Mouse (Mus musculus) neural tube, embryonic 11.5 days (tissue): Measurements from ENCODE around the gene Cdk14. TPM values are rescaled to one million over a fixed set of nuclear protein-coding genes. Genes with fewer than 3 reads are reported as not detected.

ENCODE experiments used
- ATAC-seq: fragments of 200-750 bp; cut with Nextera tagmentation; 2 replicates; pipeline ENCODE4 v1.8.0; 2017; ENCODE audit warnings: moderate number of reproducible peaks, mild to moderate bottlenecking, moderate TSS enrichment, moderate library complexity; ENCODE audit not compliant: insufficient read depth, low FRiP score, low TSS enrichment
- DNase-seq: peaks from one replicate; pipeline ENCODE4 v3.0.0-alpha.2; 2015; ENCODE audit warnings: low spot score
- H3K27ac ChIP-seq: fragments of 300-500 bp; sonication (generic); 2 replicates; pipeline ENCODE4 v1.5.1; 2014; ENCODE audit warnings: low read depth, mild to moderate bottlenecking, low read length
- H3K27me3 ChIP-seq: fragments of 300-500 bp; sonication (generic); 2 replicates; pipeline ENCODE4 v1.6.1; 2014; ENCODE audit warnings: mild to moderate bottlenecking, low read length, mixed read lengths; ENCODE audit not compliant: control insufficient read depth, insufficient read depth
- H3K36me3 ChIP-seq: fragments of 300-500 bp; sonication (generic); 2 replicates; pipeline ENCODE4 v1.6.1; 2014; ENCODE audit warnings: mild to moderate bottlenecking, low read length, moderate library complexity, mixed read lengths; ENCODE audit not compliant: control insufficient read depth, insufficient read depth
- H3K4me1 ChIP-seq: fragments of 300-500 bp; sonication (generic); 2 replicates; pipeline ENCODE4 v1.6.1; 2014; ENCODE audit warnings: low read length, mixed read lengths; ENCODE audit not compliant: control insufficient read depth, insufficient read depth
- H3K4me2 ChIP-seq: fragments of 300-500 bp; sonication (generic); 2 replicates; pipeline ENCODE4 v1.6.1; 2014; ENCODE audit warnings: low read depth, mild to moderate bottlenecking, moderate library complexity
- H3K4me3 ChIP-seq: fragments of 300-500 bp; sonication (generic); 2 replicates; pipeline ENCODE4 v1.5.1; 2014; ENCODE audit warnings: low read depth, low read length
- H3K9ac ChIP-seq: fragments of 300-500 bp; sonication (generic); 2 replicates; pipeline ENCODE4 v1.6.1; 2014; ENCODE audit warnings: mild to moderate bottlenecking, low read length
- H3K9me3 ChIP-seq: fragments of 300-500 bp; sonication (generic); 2 replicates; pipeline ENCODE4 v1.6.1; 2016; ENCODE audit warnings: low read length; ENCODE audit not compliant: control insufficient read depth
- WGBS: fragments of 180-500 bp; shearing (Covaris S2); extraction: QIAGEN DNeasy Blood & Tissue Kit; methylation state at CpG from one replicate; pipeline ENCODE4 v1.1.7; 2014; 5-methylcytosine and 5-hydroxymethylcytosine counted together
- polyA plus RNA-seq: library from polyadenylated mRNA; unstranded; fragments of >200 nt; fragmentation: Nextera tagmentation; extraction: Ambion mirVana; gene quantifications from 2 replicates; pipeline ENCODE4 v1.2.1, GENCODE M21; 2014

Gene Cdk14
- polyA plus RNA-seq, 1 experiment from 2014 or later = 29.5 TPM

DNA sequence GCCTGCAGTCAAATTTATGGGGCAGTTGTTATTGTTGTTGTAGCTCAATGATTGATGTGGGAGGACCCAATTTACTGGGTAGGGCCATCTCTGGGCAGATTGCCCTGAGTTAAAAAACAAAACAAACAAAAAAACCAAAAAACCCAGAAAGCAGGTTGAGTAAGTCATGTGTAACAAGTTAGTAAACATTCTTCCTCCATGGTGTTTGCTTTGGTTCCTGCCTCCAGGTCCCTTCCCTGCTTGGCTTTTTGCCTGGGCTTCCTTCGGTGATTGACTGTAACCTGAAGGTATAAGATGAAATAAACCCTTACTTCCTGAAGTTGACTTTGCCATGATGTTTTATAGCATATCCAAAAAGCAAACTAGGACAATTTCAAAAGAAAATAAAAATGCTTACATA lies 377.4 kb downstream of the Cdk14 start:
- 88% methylated on average over 1 of the region's 1 CpGs for WGBS
- ATAC-seq = no peak

DNA sequence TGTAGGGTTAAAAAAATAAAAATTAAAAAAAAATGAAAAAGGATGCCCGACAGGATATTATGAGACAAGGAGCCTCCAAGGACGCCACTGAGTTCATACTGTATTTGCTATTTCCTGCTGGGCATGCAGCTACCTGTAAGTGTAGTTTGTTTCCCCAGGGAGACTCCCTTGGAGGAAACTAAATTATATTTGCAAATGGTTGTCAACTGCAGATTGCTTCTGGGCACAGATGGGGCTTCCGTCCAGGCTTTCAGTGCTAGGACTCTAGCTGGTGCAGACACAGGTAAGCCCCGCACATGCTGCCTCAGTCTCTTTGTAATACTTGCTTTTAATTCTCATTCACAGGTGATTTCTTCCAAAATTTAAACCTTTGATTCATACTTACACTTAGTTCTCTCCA lies 378.6 kb downstream of the Cdk14 start:
- no peak for ATAC-seq
- Histone ChIP-seq H3K9ac (no peak overlapping the region), H3K36me3 (no peaks in the 10 kb centered on the region), H3K27me3 (no peaks in the 10 kb centered on the region), H3K27ac (no peak overlapping the region), H3K9me3 (no peaks in the 10 kb centered on the region), H3K4me3 (no peak overlapping the region), H3K4me2 (no peak overlapping the region), H3K4me1 (no peaks in the 10 kb centered on the region)
- 74% methylated on average over 4 of the region's 4 CpGs for WGBS
- no peak for DNase-seq

More for the DNA sequence above, 377.4 kb downstream of the Cdk14 start:
- no peak for DNase-seq
- H3K27ac ChIP-seq = no peak overlapping the region
- no peak overlapping the region for H3K9ac ChIP-seq
- no peaks in the 10 kb centered on the region for H3K27me3 ChIP-seq
- no peaks in the 10 kb centered on the region for H3K9me3 ChIP-seq
- H3K36me3 ChIP-seq = no peaks in the 10 kb centered on the region
- H3K4me2 ChIP-seq = no peak overlapping the region
- H3K4me1 ChIP-seq = no peaks in the 10 kb centered on the region
- no peak overlapping the region for H3K4me3 ChIP-seq

DNA sequence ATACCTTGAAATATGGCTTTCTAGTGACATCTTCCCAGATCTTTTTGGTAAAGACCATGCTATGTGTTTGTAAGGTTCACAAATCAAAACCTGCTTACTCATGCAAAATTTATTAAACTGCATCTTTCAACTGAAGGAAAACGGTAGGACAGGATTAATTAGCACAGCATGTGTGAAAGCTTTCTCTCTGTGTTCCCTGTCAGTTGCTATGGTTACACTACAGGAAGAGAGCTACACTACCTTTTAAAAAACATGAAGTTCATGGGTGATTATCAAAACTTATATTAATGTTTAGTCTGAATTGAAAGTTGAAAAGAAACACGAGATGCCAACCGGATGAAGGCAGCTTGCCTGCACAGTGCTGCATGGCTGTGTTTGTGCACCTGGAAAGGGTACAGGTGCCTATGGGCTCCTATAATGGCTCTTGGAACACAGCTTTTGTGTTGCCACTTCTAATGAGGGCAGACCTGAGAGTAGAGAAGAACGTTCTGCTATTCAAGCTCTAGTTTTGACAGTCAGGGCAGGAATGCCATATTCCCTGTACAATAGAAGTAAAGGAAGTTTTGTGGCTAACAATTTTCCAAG lies 380.3 kb downstream of the Cdk14 start:
- Histone ChIP-seq H3K9me3 (no peaks in the 10 kb centered on the region), H3K4me2 (no peak overlapping the region), H3K27ac (no peak overlapping the region), H3K9ac (no peak overlapping the region), H3K36me3 (no peaks in the 10 kb centered on the region), H3K4me1 (no peaks in the 10 kb centered on the region), H3K4me3 (no peak overlapping the region), H3K27me3 (no peaks in the 10 kb centered on the region)
- ATAC-seq (no peak), DNase-seq (no peak)
- WGBS = 64% methylated on average over 4 of the region's 4 CpGs

DNA sequence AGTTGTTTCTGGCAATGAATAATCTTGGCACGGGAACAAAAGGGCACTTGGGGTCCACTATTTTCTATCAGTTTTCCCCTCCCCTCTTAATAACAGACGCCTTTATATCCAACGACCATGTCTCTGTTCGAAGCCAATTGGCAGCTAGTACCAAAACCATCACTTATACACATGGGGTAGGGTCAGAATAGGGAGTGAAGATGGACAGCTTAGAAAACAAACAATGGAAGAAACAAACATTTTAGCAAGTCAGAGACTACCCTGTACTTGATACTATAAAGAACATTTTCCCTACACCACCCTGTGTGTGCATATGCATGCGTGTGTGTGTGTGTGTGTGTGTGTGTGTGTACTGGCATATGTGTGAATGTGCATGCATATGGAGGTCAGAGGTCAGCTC lies 386.7 kb downstream of the Cdk14 start:
- WGBS = 70% methylated on average over 5 of the region's 5 CpGs
- Histone ChIP-seq H3K27ac (0 out of 2 replicates have a peak overlapping the region, but pooled peaks have one; percentile 34), H3K27me3 (no peaks in the 10 kb centered on the region), H3K9ac (no peak overlapping the region), H3K4me3 (no peak overlapping the region), H3K4me1 (no peaks in the 10 kb centered on the region), H3K9me3 (no peaks in the 10 kb centered on the region), H3K4me2 (no peak overlapping the region), H3K36me3 (no peaks in the 10 kb centered on the region)
- DNase-seq = no peak
- 0 out of 2 replicates have a peak, but pooled peaks have one; percentile 49 for ATAC-seq

DNA sequence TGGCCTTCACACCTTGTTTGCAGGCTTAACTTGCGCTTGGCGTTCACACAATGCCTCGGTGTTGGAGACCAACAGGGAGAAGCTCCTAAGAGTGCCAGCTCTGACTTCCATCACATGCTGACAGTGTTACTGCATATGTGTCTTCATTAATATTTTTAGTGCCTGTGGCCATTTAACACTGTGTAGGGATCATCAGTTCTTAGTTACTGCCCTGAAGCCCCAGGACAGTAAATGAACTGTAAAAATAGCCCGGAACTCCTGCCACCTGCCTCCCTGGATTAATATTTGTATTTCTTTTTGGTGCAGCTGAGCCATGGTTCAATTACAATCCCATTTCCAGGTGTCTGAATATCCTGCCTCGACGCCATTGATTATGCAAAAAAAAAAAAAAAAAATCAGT lies 387.3 kb downstream of the Cdk14 start:
- 65% methylated on average over 6 of the region's 6 CpGs for WGBS
- Histone ChIP-seq H3K4me3 (no peak overlapping the region), H3K27me3 (no peaks in the 10 kb centered on the region), H3K36me3 (no peaks in the 10 kb centered on the region), H3K27ac (0 out of 2 replicates have a peak overlapping the region, but pooled peaks have one; percentile 14), H3K4me1 (no peaks in the 10 kb centered on the region), H3K9me3 (no peaks in the 10 kb centered on the region), H3K4me2 (no peak overlapping the region), H3K9ac (no peak overlapping the region)
- DNase-seq (peak; percentile 19), ATAC-seq (peak; percentile 25; the same call in 1 of the 2 replicates)

DNA sequence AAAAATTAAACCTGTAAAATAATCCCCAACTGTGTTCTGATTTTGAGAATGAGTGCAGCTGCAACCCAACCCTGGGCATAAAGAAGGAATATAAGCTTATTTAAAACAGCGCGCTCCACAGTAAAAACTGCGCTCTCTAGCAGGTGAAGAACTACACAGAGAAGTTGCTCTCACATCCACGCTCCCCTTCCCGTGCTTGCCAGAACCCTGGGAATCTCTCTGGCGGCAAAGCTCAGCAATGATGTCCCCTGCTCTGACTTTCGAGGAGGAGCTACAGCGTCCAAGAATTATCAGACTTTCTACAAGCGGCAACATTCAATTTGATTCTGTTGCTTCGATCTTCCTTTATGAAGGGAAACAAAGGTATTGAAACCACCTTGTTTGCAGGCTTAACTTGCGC lies 387.7 kb downstream of the Cdk14 start:
- DNase-seq (no peak), ATAC-seq (no peak)
- H3K9ac ChIP-seq = no peak overlapping the region
- no peaks in the 10 kb centered on the region for H3K4me1 ChIP-seq
- WGBS = 80% methylated on average over 11 of the region's 11 CpGs
- no peaks in the 10 kb centered on the region for H3K36me3 ChIP-seq
- H3K27ac ChIP-seq = 0 out of 2 replicates have a peak overlapping the region, but pooled peaks have one; percentile 14
- no peaks in the 10 kb centered on the region for H3K9me3 ChIP-seq
- no peaks in the 10 kb centered on the region for H3K27me3 ChIP-seq
- H3K4me2 ChIP-seq = no peak overlapping the region
- H3K4me3 ChIP-seq = no peak overlapping the region

DNA sequence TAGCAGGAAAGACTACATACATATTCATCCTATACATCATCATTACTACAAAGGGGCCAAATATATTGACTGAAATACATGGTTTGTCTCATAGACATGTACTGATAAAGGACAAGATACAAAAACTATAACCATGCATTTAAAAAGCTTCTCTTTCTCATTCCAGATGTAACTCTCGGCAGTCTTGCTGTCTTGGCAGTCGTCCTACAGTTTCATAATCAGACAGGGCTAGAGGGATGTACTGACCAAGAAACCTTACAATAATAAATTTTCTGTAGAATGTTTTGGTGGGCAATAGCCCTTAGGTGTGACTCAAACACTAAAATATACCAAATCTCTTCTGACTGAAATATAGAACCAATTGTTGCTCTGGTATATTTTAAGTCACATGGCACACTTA lies 389.7 kb downstream of the Cdk14 start:
- Histone ChIP-seq H3K36me3 (no peaks in the 10 kb centered on the region), H3K27ac (no peak overlapping the region), H3K4me3 (no peak overlapping the region), H3K4me2 (no peak overlapping the region), H3K9me3 (no peaks in the 10 kb centered on the region), H3K9ac (no peak overlapping the region), H3K4me1 (no peaks in the 10 kb centered on the region), H3K27me3 (no peaks in the 10 kb centered on the region)
- WGBS = 89% methylated on average over 2 of the region's 2 CpGs
- DNase-seq = no peak
- no peak for ATAC-seq

DNA sequence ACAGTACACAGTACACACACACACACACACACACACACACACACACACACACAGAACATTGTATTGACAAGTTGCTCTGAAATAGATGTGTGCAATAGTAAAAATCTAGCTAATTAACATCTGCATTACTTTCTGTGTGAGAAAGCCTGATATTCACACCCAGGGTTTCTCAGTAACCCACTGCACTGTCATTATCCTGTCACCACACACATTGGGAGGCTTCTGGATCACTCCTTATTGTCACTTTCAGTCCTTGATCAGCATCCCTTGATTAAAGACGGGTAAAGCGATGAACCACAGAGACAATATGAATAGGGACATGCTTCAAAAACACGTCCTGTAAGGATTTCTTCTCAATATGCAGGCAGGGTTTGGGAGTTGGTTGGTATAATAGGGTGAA lies 401.2 kb downstream of the Cdk14 start:
- no peak for DNase-seq
- WGBS = 85% methylated on average over 3 of the region's 3 CpGs
- H3K36me3 ChIP-seq = no peaks in the 10 kb centered on the region
- H3K9ac ChIP-seq = no peak overlapping the region
- no peak for ATAC-seq
- H3K4me2 ChIP-seq = no peak overlapping the region
- 0 out of 2 replicates have a peak, but pooled peaks cover 2% of the 10 kb centered on the region for H3K4me1 ChIP-seq
- no peak overlapping the region for H3K27ac ChIP-seq
- no peak overlapping the region for H3K4me3 ChIP-seq
- H3K27me3 ChIP-seq = no peaks in the 10 kb centered on the region
- H3K9me3 ChIP-seq = no peaks in the 10 kb centered on the region

DNA sequence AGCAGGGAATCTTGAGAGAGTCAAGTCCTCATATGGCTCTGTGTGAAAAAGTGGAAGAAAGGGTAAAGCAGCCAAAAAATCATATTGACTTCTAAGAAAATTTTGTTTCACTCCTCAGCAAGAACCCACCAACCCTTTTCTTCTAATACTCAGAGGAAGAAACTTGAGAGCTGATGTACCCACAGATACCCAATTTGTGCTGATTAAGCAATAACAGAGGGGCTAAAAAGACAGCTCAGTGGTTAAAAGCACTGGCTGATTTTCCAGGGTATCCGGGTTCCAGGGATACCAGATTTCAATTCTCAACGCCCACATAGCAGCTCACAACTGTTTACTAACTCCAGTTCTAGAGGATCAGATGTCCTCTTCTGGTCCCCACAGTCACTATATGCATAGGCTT lies 401.9 kb downstream of the Cdk14 start:
- ATAC-seq (no peak), DNase-seq (no peak)
- no peaks in the 10 kb centered on the region for H3K36me3 ChIP-seq
- no peaks in the 10 kb centered on the region for H3K9me3 ChIP-seq
- H3K27ac ChIP-seq = no peak overlapping the region
- H3K9ac ChIP-seq = no peak overlapping the region
- 0 out of 2 replicates have a peak, but pooled peaks cover 2% of the 10 kb centered on the region for H3K4me1 ChIP-seq
- WGBS = 87% methylated on average over 2 of the region's 2 CpGs
- H3K4me3 ChIP-seq = no peak overlapping the region
- no peak overlapping the region for H3K4me2 ChIP-seq
- no peaks in the 10 kb centered on the region for H3K27me3 ChIP-seq
